In genomic region chr2:75425791-75426190, GRCm38 (mm10) we compare ENCODE assay signal across 17 mouse cellular contexts.
DNase-seq lines count a peak whose midpoint lies in the region; ATAC-seq lines count a peak whose summit lies in the region.
"Had no signal": no experiment of that assay in that cellular context is flagged by ENCODE, and none has a peak within 500 bp of the region (broad histone marks: within the 10 kb centered on the region; RNA-seq: fewer than 3 reads in every experiment).

No protein-coding gene starts in this region.

- H3K4me2 ChIP-seq in forebrain, embryonic 13.5 days = peak overlapping the region; percentile 13; the same call in 1 of the 2 replicates
- H3K4me2 ChIP-seq in hindbrain, embryonic 16.5 days (ENCODE audit: low read length) = no peak overlapping the region; the same call in 1 of the 2 replicates
- peak overlapping the region; percentile 41; the same call in 1 of the 2 replicates for H3K4me2 ChIP-seq in neural tube, embryonic 13.5 days
- H3K4me2 ChIP-seq: heart, embryonic 12.5 days; liver, embryonic 11.5 days; lung, embryonic 14.5 days had no signal

- intact Hi-C loops in heart, postnatal 36 days (cut with DNase I) = no loop called here

- no peak for ATAC-seq in forebrain, embryonic 13.5 days
- no peak for ATAC-seq in hindbrain, embryonic 16.5 days
- no peak for ATAC-seq in neural tube, embryonic 13.5 days (ENCODE audit: low read depth)
- no peak for ATAC-seq in megakaryocyte, adult 5-6 weeks (ENCODE audit: poor library complexity, severe bottlenecking)

- H3K4me3 ChIP-seq in forebrain, embryonic 13.5 days = no peak overlapping the region
- no peak overlapping the region for H3K4me3 ChIP-seq in hindbrain, embryonic 16.5 days (ENCODE audit: low read length)
- no peak overlapping the region for H3K4me3 ChIP-seq in neural tube, embryonic 13.5 days
- H3K4me3 ChIP-seq: heart, embryonic 12.5 days had no signal

- peak; percentile 12 for DNase-seq in embryo, embryonic 10 days (ENCODE audit: low spot score)
- DNase-seq in embryo, embryonic 11 days = no peak
- no peak for DNase-seq in urinary bladder, postnatal 10 days (ENCODE audit: low spot score)
- no peak for DNase-seq in heart, postnatal 36 days
- DNase-seq: adrenal gland, postnatal 25 days; heart, postnatal 4 days; kidney, adult 18-20 months; kidney, postnatal 25 days; lung, embryonic 14.5 days had no signal

- no peak overlapping the region for H3K9ac ChIP-seq in forebrain, embryonic 13.5 days
- no peak overlapping the region for H3K9ac ChIP-seq in hindbrain, embryonic 16.5 days (ENCODE audit: low read depth, low read length)
- peak overlapping the region; percentile 41; the same call in 1 of the 2 replicates for H3K9ac ChIP-seq in neural tube, embryonic 13.5 days
- H3K9ac ChIP-seq: heart, embryonic 12.5 days; lung, embryonic 14.5 days had no signal

- H3K27me3 ChIP-seq in forebrain, embryonic 13.5 days = no peaks in the 10 kb centered on the region
- H3K27me3 ChIP-seq in hindbrain, embryonic 16.5 days (replicated peaks; ENCODE audit: control insufficient read depth, insufficient read depth, low read length) = no peaks in the 10 kb centered on the region
- no peaks in the 10 kb centered on the region for H3K27me3 ChIP-seq in neural tube, embryonic 13.5 days
- H3K27me3 ChIP-seq: CH12.LX; heart, embryonic 12.5 days had no signal

- 44% methylated on average over 9 of the region's 9 CpGs for WGBS in forebrain, embryonic 13.5 days
- 43% methylated on average over 9 of the region's 9 CpGs for WGBS in hindbrain, embryonic 16.5 days
- WGBS in neural tube, embryonic 13.5 days = 50% methylated on average over 9 of the region's 9 CpGs

- H3K36me3 ChIP-seq in forebrain, embryonic 13.5 days (ENCODE audit: poor library complexity, severe bottlenecking) = no peaks in the 10 kb centered on the region
- H3K36me3 ChIP-seq in hindbrain, embryonic 16.5 days (ENCODE audit: control insufficient read depth, insufficient read depth, low read length) = no peaks in the 10 kb centered on the region
- H3K36me3 ChIP-seq in neural tube, embryonic 13.5 days = no peaks in the 10 kb centered on the region
- H3K36me3 ChIP-seq: heart, embryonic 12.5 days had no signal

- no peaks in the 10 kb centered on the region for H3K9me3 ChIP-seq in forebrain, embryonic 13.5 days (replicated peaks)
- no peaks in the 10 kb centered on the region for H3K9me3 ChIP-seq in hindbrain, embryonic 16.5 days (ENCODE audit: control insufficient read depth, low read length)
- H3K9me3 ChIP-seq in neural tube, embryonic 13.5 days = no peaks in the 10 kb centered on the region
- H3K9me3 ChIP-seq: heart, embryonic 12.5 days had no signal

- peaks cover 36% of the 10 kb centered on the region for H3K4me1 ChIP-seq in forebrain, embryonic 13.5 days
- peaks cover 14% of the 10 kb centered on the region for H3K4me1 ChIP-seq in hindbrain, embryonic 16.5 days (ENCODE audit: control insufficient read depth, insufficient read depth, low read depth, low read length)
- H3K4me1 ChIP-seq in neural tube, embryonic 13.5 days (replicated peaks) = peaks cover 38% of the 10 kb centered on the region
- H3K4me1 ChIP-seq: heart, embryonic 12.5 days had no signal

- peak overlapping the region; percentile 78 for H3K27ac ChIP-seq in forebrain, embryonic 13.5 days
- H3K27ac ChIP-seq in hindbrain, embryonic 16.5 days (ENCODE audit: low read depth, low read length) = peak overlapping the region; percentile 9; the same call in 1 of the 2 replicates
- H3K27ac ChIP-seq in neural tube, embryonic 13.5 days (replicated peaks) = peak overlapping the region; percentile 86
- H3K27ac ChIP-seq: macrophage had no signal

Comparison
In these comparisons a context has a peak if more than half of its experiments do, and no peak if none do; other contexts are left out.
1. H3K27ac ChIP-seq: peak in every context shown above with its lines; median percentile 86 in neural tube, embryonic 13.5 days; 78 in forebrain, embryonic 13.5 days; 9 in hindbrain, embryonic 16.5 days.